Mouse (Mus musculus) liver, postnatal 0 days (tissue): Measurements from ENCODE around the gene Wfdc3.

Experiments
- CTCF ChIP-seq: sonication (generic); IDR thresholded peaks from 2 replicates; pipeline ENCODE4 v1.5.1; 2016; ENCODE audit warnings: antibody characterized with exemption, low read depth
- EP300 ChIP-seq: IDR thresholded peaks from 2 replicates; pipeline ENCODE4 v1.6.1; 2016; ENCODE audit warnings: antibody characterized with exemption, low read depth, mild to moderate bottlenecking

GRCm38 (mm10) chr2:164787032-164787431 is 41.3 kb upstream of the Wfdc3 start:
- TF ChIP-seq EP300, result no peak
- TF ChIP-seq CTCF, result no peak
